Mouse (Mus musculus) cerebellum, adult 9-11 months (tissue): Measurements from ENCODE around the gene Slc38a1.

Experiments
- DNase-seq: peaks from one replicate; pipeline ENCODE4 v3.0.0; 2022

The Slc38a1 gene

GRCm38 (mm10) chr15:96604282-96604681 lies 38.4 kb downstream of the Slc38a1 start:
- DNase-seq: peak; percentile 46

GRCm38 (mm10) chr15:96602043-96602442 lies 40.7 kb downstream of the Slc38a1 start:
- no peak for DNase-seq

- DNase-seq: peak; percentile 39
These were observed 42.6 kb downstream of the Slc38a1 start for GRCm38 (mm10) chr15:96599852-96600781.

DNA sequence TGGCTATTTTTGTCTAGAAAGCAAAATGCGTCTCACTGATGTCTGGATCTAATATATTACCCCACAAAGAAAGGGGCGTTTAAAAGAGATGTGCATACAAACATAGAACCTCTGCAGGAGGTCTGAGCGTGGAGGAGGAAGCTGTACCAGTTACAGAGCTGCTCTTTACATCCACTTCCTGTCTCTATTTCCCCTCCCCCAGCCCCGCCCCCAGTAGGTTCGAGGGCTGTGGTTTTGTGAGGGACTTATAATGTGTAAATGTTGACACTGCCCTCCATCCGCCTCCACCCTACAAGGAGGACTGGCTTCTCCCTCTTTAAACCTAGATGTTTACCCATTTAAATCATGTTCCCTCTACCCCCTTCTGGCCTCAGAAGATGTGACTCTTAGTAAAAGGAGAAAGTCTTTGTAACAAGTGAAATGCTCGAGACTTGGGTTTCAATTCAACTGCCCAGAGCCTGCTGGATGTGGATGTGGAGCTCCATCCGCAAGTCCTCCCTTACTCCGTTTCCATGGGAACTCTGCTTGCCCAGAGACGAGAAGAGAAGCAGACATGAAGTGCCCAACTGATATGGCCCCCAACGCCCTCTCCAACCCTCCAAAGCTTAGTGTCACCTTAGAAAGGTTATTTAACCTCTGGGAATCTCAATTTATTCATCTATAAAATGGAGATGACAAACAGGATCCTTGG lies 43.7 kb downstream of the Slc38a1 start:
- no peak for DNase-seq

- DNase-seq: no peak
These were observed 45.6 kb downstream of the Slc38a1 start for GRCm38 (mm10) chr15:96597116-96597515.

GRCm38 (mm10) chr15:96594316-96594715 lies 48.4 kb downstream of the Slc38a1 start:
- no peak for DNase-seq

DNA sequence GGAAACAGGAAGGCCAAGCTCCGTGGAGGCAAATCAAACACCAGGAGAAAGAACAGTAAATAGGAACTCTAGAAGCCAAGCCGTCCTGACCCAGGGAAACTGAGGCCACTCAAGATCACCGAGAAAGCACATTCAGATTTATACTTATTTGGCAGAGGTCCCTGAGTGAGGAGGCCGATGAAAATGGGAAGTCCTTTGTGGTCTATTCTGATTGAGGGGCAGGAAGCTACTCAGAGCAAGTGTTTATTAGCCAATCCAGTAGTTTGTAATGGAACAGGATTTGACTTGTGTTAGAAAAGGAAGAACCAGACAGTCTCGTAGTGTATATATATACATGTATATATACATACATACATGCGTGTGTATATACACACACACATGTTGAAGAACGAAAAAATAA lies 48.8 kb downstream of the Slc38a1 start:
- no peak for DNase-seq

DNA sequence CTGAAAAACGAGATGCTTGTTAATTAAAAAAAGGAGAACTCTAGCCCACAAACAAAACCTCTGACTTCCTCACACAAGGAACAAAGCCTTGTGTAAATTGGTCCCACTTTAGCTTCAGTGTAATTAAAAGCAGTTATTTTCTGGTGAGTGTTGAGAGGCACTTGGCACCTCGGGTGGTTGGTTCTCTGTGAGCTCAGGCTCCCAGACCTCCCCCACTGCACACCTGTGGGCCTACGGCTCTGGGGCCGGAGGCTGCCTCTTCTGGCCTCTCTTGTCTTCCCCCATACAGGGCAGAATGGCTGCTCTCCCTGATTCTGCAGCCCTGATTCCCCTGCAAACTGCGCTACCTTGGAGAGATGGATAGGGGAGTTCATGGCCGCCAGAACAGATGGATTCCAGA lies 49.3 kb downstream of the Slc38a1 start:
- no peak for DNase-seq

GRCm38 (mm10) chr15:96592976-96593375 lies 49.7 kb downstream of the Slc38a1 start:
- DNase-seq: no peak

- no peak for DNase-seq
These were observed 50.8 kb downstream of the Slc38a1 start for GRCm38 (mm10) chr15:96591876-96592417.

DNA sequence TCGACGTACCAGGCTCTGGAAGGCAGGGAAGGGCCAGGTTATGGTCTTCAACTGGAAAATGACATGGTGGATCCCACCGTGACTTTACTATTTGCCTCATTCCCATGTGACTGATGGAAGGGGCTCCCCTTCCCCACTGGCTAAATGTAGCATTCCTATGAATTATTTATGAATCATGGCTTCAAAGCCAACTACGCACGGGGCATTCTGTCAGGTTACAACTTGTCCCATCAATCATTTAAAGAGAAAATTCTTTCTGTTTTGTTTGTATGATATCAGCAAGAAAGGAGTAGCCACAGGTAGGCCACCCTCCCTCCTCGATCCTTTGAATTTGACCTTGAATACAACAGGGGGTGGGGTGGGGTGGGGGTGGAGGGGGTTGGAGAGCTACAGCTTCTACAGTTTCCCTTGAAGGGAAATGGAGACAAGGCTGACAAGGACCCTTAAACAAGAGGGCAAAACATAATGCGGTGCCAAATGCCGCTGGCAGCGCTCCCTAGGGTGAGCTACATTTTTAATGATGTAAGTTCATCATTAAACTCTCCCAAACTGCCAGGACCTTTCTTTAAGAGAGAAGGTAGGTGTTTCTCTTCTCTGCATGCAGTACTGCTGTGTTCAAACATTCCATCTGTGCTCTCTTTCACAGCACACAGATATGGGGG lies 53.6 kb downstream of the Slc38a1 start:
- no peak for DNase-seq

DNA sequence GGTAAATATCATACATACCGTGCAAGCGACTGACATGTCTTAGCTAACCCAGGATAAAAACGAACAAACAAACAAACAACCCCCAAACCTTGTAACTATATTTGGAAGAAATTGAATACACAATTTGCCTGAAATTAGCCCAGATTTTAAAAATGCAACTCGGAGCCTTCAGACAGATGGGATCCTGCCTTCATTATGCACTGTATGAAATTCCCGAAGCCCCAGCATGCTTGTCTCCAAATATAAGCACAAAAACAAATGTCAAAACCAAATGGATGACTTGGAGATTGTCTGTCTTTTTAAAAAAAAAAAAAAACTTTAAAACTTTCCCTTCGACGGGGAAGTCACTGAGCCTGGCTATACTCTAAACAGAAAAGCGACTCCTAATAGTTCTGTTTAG lies 54.7 kb downstream of the Slc38a1 start:
- DNase-seq: no peak

GRCm38 (mm10) chr15:96583371-96584008 lies 59.2 kb downstream of the Slc38a1 start:
- DNase-seq: no peak

GRCm38 (mm10) chr15:96576998-96577397 lies 65.7 kb downstream of the Slc38a1 start:
- DNase-seq: no peak

GRCm38 (mm10) chr15:96568983-96569363 lies 73.7 kb downstream of the Slc38a1 start:
- no peak for DNase-seq

GRCm38 (mm10) chr15:96568271-96568982 lies 74.3 kb downstream of the Slc38a1 start:
- DNase-seq: no peak

- no peak for DNase-seq
These were observed 75.9 kb downstream of the Slc38a1 start for GRCm38 (mm10) chr15:96566850-96567271.

GRCm38 (mm10) chr15:96563852-96564251 lies 78.9 kb downstream of the Slc38a1 start:
- no peak for DNase-seq

DNA sequence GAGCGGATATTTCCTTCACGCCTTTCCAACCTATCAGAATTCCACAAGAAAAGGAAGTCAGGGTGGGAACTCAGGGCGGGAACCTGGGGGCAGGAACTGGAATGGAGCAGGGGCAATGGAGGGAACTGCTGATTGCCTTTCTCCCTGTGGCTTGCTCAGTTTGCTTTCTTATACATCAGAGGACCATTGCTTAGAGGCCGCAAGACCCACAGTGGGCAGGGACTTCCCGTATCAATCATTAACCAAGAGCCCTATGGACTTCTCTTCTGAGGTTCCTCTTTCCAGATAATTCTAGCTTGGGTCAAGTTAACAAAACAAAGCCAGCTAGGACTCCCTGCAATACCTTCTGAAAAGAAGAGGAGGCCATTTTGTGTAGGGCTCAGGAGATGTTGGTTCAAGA lies 80.2 kb downstream of the Slc38a1 start:
- no peak for DNase-seq

- no peak for DNase-seq
These were observed 82.0 kb downstream of the Slc38a1 start for GRCm38 (mm10) chr15:96560576-96561298.
